Mouse (Mus musculus): ENCODE results near the gene Rln3. TPM values are rescaled to one million over a fixed set of nuclear protein-coding genes. Genes with fewer than 3 reads are reported as not detected.

Gene Rln3
- polyA plus RNA-seq, 1 experiment: not detected

- Histone ChIP-seq H3K4me1 (ENCODE audit: control insufficient read depth, insufficient read depth, low read length) (peaks cover 24% of the 10 kb centered on the region), H3K4me3 (ENCODE audit: insufficient read depth, low read length) (peak within 1 kb of the TSS; percentile 56), H3K27ac (ENCODE audit: insufficient read depth, low read length) (peak within 1 kb of the TSS; percentile 51)
- TF ChIP-seq POLR2A (IDR thresholded peaks at IDR 0.05; ENCODE audit: low read depth, low read length) (peak; percentile 90), CTCF (IDR thresholded peaks at IDR 0.05; ENCODE audit: borderline replicate concordance, insufficient read depth, low read length) (no peak)
These were observed 21.6 kb upstream of the Rln3 start, which contains the start of gene Rfx1 for GRCm38 (mm10) chr8:84066291-84066930. Rfx1 (plus strand) TSS chr8:84066834.

GRCm38 (mm10) chr8:84065457-84066072 is 20.8 kb upstream of the Rln3 start:
- peak overlapping the region; percentile 56 for H3K4me3 ChIP-seq (ENCODE audit: insufficient read depth, low read length)
- no peak for TF ChIP-seq POLR2A (IDR thresholded peaks at IDR 0.05; ENCODE audit: low read depth, low read length)
- TF ChIP-seq CTCF (IDR thresholded peaks at IDR 0.05; ENCODE audit: borderline replicate concordance, insufficient read depth, low read length): no peak
- H3K27ac ChIP-seq (ENCODE audit: insufficient read depth, low read length): peak overlapping the region; percentile 51; the same call in 1 of the 2 replicates
- peaks cover 24% of the 10 kb centered on the region for H3K4me1 ChIP-seq (ENCODE audit: control insufficient read depth, insufficient read depth, low read length)

DNA sequence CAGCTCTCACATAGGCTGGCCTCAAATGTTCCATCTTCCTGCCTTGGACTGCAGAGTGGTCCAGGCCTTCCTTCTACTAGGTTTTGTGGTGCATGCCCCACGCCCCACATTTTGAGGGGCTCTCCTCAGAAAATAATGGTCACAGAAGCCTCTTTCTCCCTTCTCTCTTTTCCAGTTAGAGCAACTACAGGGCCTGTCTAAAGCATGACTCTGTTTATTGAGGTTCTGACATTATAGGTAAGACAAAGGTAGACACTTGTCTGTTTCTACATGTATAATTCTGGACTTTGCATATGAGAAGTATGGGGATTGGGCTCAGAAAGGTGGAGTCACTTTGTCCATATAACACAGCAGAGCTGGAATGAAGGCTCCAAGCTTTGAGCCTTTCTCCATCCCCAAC is 20.2 kb upstream of the Rln3 start, which contains the start of gene Gm10643:
Gm10643 (minus strand) TSS at position 101 of the 400 bp plus-strand sequence.
- peak within 1 kb of the TSS; percentile 51 for H3K27ac ChIP-seq (ENCODE audit: insufficient read depth, low read length)
- TF ChIP-seq CTCF (IDR thresholded peaks at IDR 0.05; ENCODE audit: borderline replicate concordance, insufficient read depth, low read length) (no peak), POLR2A (IDR thresholded peaks at IDR 0.05; ENCODE audit: low read depth, low read length) (no peak)
- H3K4me1 ChIP-seq (ENCODE audit: control insufficient read depth, insufficient read depth, low read length): peaks cover 23% of the 10 kb centered on the region
- peak within 1 kb of the TSS; percentile 56 for H3K4me3 ChIP-seq (ENCODE audit: insufficient read depth, low read length)

DNA sequence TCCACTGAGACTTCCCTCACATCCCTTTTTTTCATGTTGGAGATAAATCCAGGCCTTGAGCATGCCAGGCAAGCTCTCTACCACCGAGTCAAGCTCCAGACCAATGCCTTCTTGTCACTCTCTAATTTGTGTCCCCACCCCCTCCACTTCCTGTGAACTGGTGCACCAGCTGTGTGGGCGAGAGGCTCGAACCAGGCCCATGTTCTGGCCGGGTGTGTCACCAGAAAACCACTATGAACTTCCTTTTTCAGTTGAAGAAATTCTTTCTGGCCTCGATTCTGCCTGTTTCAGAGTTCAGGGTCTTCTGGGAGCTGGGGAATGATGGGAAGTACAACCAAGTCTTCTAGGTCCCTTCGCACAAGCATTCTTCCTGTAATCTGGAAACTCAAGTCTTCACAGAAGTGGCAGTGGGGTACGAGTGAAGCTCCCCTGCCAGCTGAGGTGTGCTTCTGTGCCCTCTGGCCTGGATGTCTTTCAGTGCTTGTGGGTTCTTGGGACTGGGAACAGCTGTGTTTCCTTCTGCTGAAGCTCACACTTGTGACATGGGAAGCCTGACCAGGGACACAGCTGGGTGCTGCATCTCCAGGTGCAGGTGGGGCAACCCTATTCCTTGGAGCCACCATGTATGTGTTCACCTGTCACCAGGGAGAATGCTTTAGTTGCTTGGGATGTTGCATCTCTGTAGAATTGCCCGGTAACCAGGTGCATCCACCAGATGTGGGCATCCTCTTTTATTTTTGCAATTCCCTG is 19.2 kb upstream of the Rln3 start:
- TF ChIP-seq CTCF (IDR thresholded peaks at IDR 0.05; ENCODE audit: borderline replicate concordance, insufficient read depth, low read length) (no peak), POLR2A (IDR thresholded peaks at IDR 0.05; ENCODE audit: low read depth, low read length) (no peak)
- H3K4me3 ChIP-seq (ENCODE audit: insufficient read depth, low read length): no peak overlapping the region
- peak overlapping the region; percentile 21; the same call in 1 of the 2 replicates for H3K27ac ChIP-seq (ENCODE audit: insufficient read depth, low read length)
- H3K4me1 ChIP-seq (ENCODE audit: control insufficient read depth, insufficient read depth, low read length): peaks cover 15% of the 10 kb centered on the region; the same call in 1 of the 2 replicates

- H3K4me3 ChIP-seq (ENCODE audit: insufficient read depth, low read length): no peak overlapping the region
- no peak overlapping the region for H3K27ac ChIP-seq (ENCODE audit: insufficient read depth, low read length)
- 0 out of 2 replicates have a peak, but pooled peaks cover 9% of the 10 kb centered on the region for H3K4me1 ChIP-seq (ENCODE audit: control insufficient read depth, insufficient read depth, low read length)
- TF ChIP-seq CTCF (IDR thresholded peaks at IDR 0.05; ENCODE audit: borderline replicate concordance, insufficient read depth, low read length) (no peak), POLR2A (IDR thresholded peaks at IDR 0.05; ENCODE audit: low read depth, low read length) (no peak)
These were observed 15.4 kb upstream of the Rln3 start for GRCm38 (mm10) chr8:84060245-84060644.

- Histone ChIP-seq H3K27ac (ENCODE audit: insufficient read depth, low read length) (no peak overlapping the region), H3K4me1 (ENCODE audit: control insufficient read depth, insufficient read depth, low read length) (0 out of 2 replicates have a peak, but pooled peaks cover 7% of the 10 kb centered on the region), H3K4me3 (ENCODE audit: insufficient read depth, low read length) (no peak overlapping the region)
These were observed 14.4 kb upstream of the Rln3 start for GRCm38 (mm10) chr8:84059226-84059625.

DNA sequence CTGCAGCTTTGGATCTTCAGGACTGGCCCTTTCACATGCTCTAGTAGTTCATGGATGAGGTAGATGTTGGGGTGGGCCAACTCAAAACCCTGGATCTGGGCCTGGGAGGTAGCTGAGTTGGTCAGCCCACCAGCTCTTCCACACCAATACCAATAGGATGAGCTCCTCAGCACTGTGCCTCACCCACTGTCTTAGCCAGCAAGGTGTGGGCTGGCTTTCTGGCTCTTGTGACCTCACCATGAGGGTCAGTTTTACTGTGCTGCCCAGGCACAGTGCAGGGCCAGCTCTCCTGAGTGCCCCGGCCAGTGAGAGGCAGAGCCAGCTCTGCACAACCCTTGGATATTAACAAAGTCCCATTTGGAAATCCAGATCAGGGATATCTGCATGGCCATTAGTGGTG is 13.0 kb upstream of the Rln3 start:
- Histone ChIP-seq H3K27ac (ENCODE audit: insufficient read depth, low read length) (no peak overlapping the region), H3K4me1 (ENCODE audit: control insufficient read depth, insufficient read depth, low read length) (no peaks in the 10 kb centered on the region), H3K4me3 (ENCODE audit: insufficient read depth, low read length) (no peak overlapping the region)
- TF ChIP-seq POLR2A (IDR thresholded peaks at IDR 0.05; ENCODE audit: low read depth, low read length): no peak

More at GRCm38 (mm10) chr8:84059226-84059625, 14.4 kb upstream of the Rln3 start:
- TF ChIP-seq CTCF (IDR thresholded peaks at IDR 0.05; ENCODE audit: borderline replicate concordance, insufficient read depth, low read length) (no peak), POLR2A (IDR thresholded peaks at IDR 0.05; ENCODE audit: low read depth, low read length) (no peak)

DNA sequence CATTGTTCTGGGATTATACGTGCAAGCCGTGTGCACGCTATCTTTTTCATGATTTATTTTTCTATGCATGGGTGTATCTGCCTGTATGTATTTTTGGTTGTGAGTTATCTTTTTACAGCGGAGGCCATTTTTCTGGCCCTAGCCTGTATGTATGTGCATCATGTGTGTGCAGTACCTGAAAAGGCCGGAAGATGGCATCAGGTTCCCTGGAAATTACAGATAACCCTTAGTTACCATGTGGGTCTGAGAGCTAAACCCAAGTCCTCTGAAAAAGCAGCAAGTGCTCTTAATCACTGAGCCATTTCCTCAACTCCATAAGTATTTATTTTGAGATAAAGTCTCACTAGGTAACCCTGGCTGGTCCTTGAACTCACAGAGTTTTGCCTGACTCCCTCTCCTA is 8.4 kb upstream of the Rln3 start:
- TF ChIP-seq POLR2A (IDR thresholded peaks at IDR 0.05; ENCODE audit: low read depth, low read length) (no peak), CTCF (IDR thresholded peaks at IDR 0.05; ENCODE audit: borderline replicate concordance, insufficient read depth, low read length) (no peak)
- H3K27ac ChIP-seq (ENCODE audit: insufficient read depth, low read length): no peak overlapping the region
- no peaks in the 10 kb centered on the region for H3K4me1 ChIP-seq (ENCODE audit: control insufficient read depth, insufficient read depth, low read length)
- H3K4me3 ChIP-seq (ENCODE audit: insufficient read depth, low read length): no peak overlapping the region

GRCm38 (mm10) chr8:84052746-84053145 is 7.9 kb upstream of the Rln3 start:
- Histone ChIP-seq H3K27ac (ENCODE audit: insufficient read depth, low read length) (no peak overlapping the region), H3K4me1 (ENCODE audit: control insufficient read depth, insufficient read depth, low read length) (no peaks in the 10 kb centered on the region), H3K4me3 (ENCODE audit: insufficient read depth, low read length) (no peak overlapping the region)
- TF ChIP-seq CTCF (IDR thresholded peaks at IDR 0.05; ENCODE audit: borderline replicate concordance, insufficient read depth, low read length) (no peak), POLR2A (IDR thresholded peaks at IDR 0.05; ENCODE audit: low read depth, low read length) (no peak)

All from embryonic fibroblast, embryonic 13.5 days (primary cell).